Mouse (Mus musculus) kidney, adult 11 months (tissue): ENCODE data around the gene Lrp10.

Source experiments
- DNase-seq: peaks from one replicate; pipeline ENCODE4 v3.0.0; 2022

Gene Lrp10

GRCm38 (mm10) chr14:54433941-54434531 is 29.9 kb upstream of the Lrp10 start:
- no peak for DNase-seq

- no peak for DNase-seq
Measured at GRCm38 (mm10) chr14:54435194-54435918, 28.6 kb upstream of the Lrp10 start.

- no peak for DNase-seq
Measured at GRCm38 (mm10) chr14:54439155-54439554, 24.8 kb upstream of the Lrp10 start.

- DNase-seq, result no peak
Measured at GRCm38 (mm10) chr14:54439610-54440009, 24.3 kb upstream of the Lrp10 start.

GRCm38 (mm10) chr14:54440538-54440937 is 23.4 kb upstream of the Lrp10 start:
- no peak for DNase-seq

- no peak for DNase-seq
Measured at GRCm38 (mm10) chr14:54441365-54441764, 22.6 kb upstream of the Lrp10 start.

- no peak for DNase-seq
Measured at GRCm38 (mm10) chr14:54442548-54442947, 21.4 kb upstream of the Lrp10 start.

- DNase-seq, result no peak
Measured at GRCm38 (mm10) chr14:54443196-54443595, 20.7 kb upstream of the Lrp10 start.

GRCm38 (mm10) chr14:54443712-54444618 is 20.0 kb upstream of the Lrp10 start:
- DNase-seq, result no peak

GRCm38 (mm10) chr14:54445476-54445875 is 18.5 kb upstream of the Lrp10 start:
- no peak for DNase-seq

- DNase-seq, result no peak
Measured at GRCm38 (mm10) chr14:54453566-54453965, 10.4 kb upstream of the Lrp10 start.

GRCm38 (mm10) chr14:54454669-54455528 is 9.0 kb upstream of the Lrp10 start:
- DNase-seq, result no peak

- DNase-seq, result no peak
Measured at GRCm38 (mm10) chr14:54457907-54458569, 5.9 kb upstream of the Lrp10 start.

GRCm38 (mm10) chr14:54462146-54462545 is 1.8 kb upstream of the Lrp10 start:
- DNase-seq, result no peak

GRCm38 (mm10) chr14:54463108-54463958 is 604 bp upstream of the Lrp10 start:
- DNase-seq, result no peak

- peak; percentile 87 for DNase-seq
Measured at GRCm38 (mm10) chr14:54464293-54465005, 512 bp downstream of the Lrp10 start.

- no peak for DNase-seq
Measured at GRCm38 (mm10) chr14:54471467-54471866, 7.5 kb downstream of the Lrp10 start.

- no peak for DNase-seq
Measured at GRCm38 (mm10) chr14:54472671-54473070, 8.7 kb downstream of the Lrp10 start.

- no peak for DNase-seq
Measured at GRCm38 (mm10) chr14:54474744-54475143, 10.8 kb downstream of the Lrp10 start.
